Mouse (Mus musculus): ENCODE measurements at regions not wholly inside any gene's neighbourhood (a gene's known extent, or its start where the extent isn't known, plus 50 kb on each side); places are given as distances from the start of the nearest gene placed in this dataset.

DNA sequence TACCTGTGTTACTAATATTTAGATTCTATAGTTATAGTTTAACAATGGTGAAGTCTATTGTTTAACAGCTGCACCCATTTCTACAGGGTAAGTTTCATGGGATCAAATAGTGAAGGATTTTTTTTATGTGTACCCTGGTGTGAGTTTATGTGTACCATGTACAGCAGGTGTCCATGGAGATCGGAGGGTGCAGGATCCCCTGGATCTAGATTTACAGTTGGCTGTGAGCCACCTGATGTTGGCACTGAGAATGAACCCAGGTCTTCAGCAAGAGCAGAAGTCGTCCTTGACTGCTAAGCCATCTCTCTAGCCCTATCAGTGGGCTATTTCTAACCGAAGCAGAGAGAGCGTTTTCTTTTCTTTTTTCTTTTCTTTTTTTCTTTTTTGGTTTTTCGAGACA, 162.4 kb upstream of the Lef1 start:
- Histone ChIP-seq H3K9ac (no peak overlapping the region), H3K27me3 (no peaks in the 10 kb centered on the region), H3K9me3 (no peaks in the 10 kb centered on the region), H3K27ac (no peak overlapping the region), H3K4me3 (no peak overlapping the region), H3K4me2 (no peak overlapping the region), H3K4me1 (peaks cover 24% of the 10 kb centered on the region), H3K36me3 (no peaks in the 10 kb centered on the region)
- ATAC-seq (ENCODE audit: insufficient number of reproducible peaks, insufficient read depth, low FRiP score, low TSS enrichment, low read depth), result no peak
- 88% methylated on average over 5 of the region's 5 CpGs for WGBS

GRCm38 (mm10) chr3:130947277-130947606, 163.0 kb upstream of the Lef1 start:
- Histone ChIP-seq H3K4me3 (no peak overlapping the region), H3K4me1 (peaks cover 27% of the 10 kb centered on the region), H3K9ac (no peak overlapping the region), H3K27me3 (no peaks in the 10 kb centered on the region), H3K9me3 (no peaks in the 10 kb centered on the region), H3K36me3 (no peaks in the 10 kb centered on the region), H3K27ac (no peak overlapping the region), H3K4me2 (no peak overlapping the region)
- WGBS, result 74% methylated on average over 4 of the region's 4 CpGs
- ATAC-seq (ENCODE audit: insufficient number of reproducible peaks, insufficient read depth, low FRiP score, low TSS enrichment, low read depth), result no peak

- H3K9me3 ChIP-seq, result no peaks in the 10 kb centered on the region
- H3K36me3 ChIP-seq, result no peaks in the 10 kb centered on the region
- WGBS, result 54% methylated on average over 14 of the region's 14 CpGs
- H3K27me3 ChIP-seq, result no peaks in the 10 kb centered on the region
- H3K9ac ChIP-seq, result no peak overlapping the region
- ATAC-seq (ENCODE audit: insufficient number of reproducible peaks, insufficient read depth, low FRiP score, low TSS enrichment, low read depth), result no peak
- H3K4me2 ChIP-seq, result peak overlapping the region; percentile 63
- H3K27ac ChIP-seq, result peak overlapping the region; percentile 82
- H3K4me1 ChIP-seq, result peaks cover 29% of the 10 kb centered on the region
- peak overlapping the region; percentile 34 for H3K4me3 ChIP-seq
These were observed 163.5 kb upstream of the Lef1 start for GRCm38 (mm10) chr3:130946576-130947276.

DNA sequence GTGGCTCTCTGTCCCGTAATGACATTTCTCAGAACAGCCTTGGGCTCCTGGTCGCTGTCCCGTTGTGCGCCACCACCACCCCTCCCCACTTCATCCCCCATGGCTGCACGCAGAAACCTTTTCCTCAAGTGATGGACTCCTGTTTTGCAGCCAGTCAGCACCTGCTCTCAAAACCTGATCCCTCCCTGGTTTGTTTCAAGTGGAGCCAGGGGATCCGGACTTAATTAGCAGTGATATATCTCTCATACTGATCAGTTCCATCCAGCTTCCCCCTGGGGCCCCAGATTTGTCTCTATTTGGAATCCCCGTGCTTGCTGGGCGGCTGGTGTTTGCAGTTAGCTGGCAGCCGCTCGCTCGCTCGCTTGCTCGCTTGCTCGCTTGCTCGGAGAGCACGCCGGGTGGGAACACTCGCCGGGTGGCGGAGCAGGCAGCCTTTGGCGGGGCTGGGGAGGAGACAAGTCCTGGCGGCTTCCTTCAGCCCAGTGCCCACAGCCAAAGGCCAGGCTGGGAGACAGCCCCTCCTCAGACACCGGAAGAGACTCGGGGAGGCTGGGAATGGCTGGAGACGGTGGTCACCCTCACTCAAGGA, 164.3 kb upstream of the Lef1 start:
- peak overlapping the region; percentile 82 for H3K27ac ChIP-seq
- H3K4me3 ChIP-seq, result peak overlapping the region; percentile 34
- WGBS, result under 1% methylated on average over 25 of the region's 25 CpGs
- H3K27me3 ChIP-seq, result no peaks in the 10 kb centered on the region
- 0 out of 2 replicates have a peak, but pooled peaks have one; percentile 56 for ATAC-seq (ENCODE audit: insufficient number of reproducible peaks, insufficient read depth, low FRiP score, low TSS enrichment, low read depth)
- no peaks in the 10 kb centered on the region for H3K9me3 ChIP-seq
- peak overlapping the region; percentile 63 for H3K4me2 ChIP-seq
- H3K4me1 ChIP-seq, result peaks cover 29% of the 10 kb centered on the region
- peak overlapping the region; percentile 64 for H3K9ac ChIP-seq
- H3K36me3 ChIP-seq, result no peaks in the 10 kb centered on the region

GRCm38 (mm10) chr3:130945396-130945795, 164.9 kb upstream of the Lef1 start:
- Histone ChIP-seq H3K4me2 (peak overlapping the region; percentile 63), H3K27ac (0 out of 2 replicates have a peak overlapping the region, but pooled peaks have one; percentile 82), H3K9ac (no peak overlapping the region), H3K36me3 (no peaks in the 10 kb centered on the region), H3K4me3 (no peak overlapping the region), H3K27me3 (no peaks in the 10 kb centered on the region), H3K4me1 (peaks cover 29% of the 10 kb centered on the region), H3K9me3 (no peaks in the 10 kb centered on the region)
- no peak for ATAC-seq (ENCODE audit: insufficient number of reproducible peaks, insufficient read depth, low FRiP score, low TSS enrichment, low read depth)
- WGBS, result 9% methylated on average over 7 of the region's 7 CpGs

- no peak for ATAC-seq (ENCODE audit: insufficient number of reproducible peaks, insufficient read depth, low FRiP score, low TSS enrichment, low read depth)
- H3K4me1 ChIP-seq, result peaks cover 29% of the 10 kb centered on the region
- 95% methylated on average over 6 of the region's 6 CpGs for WGBS
- H3K4me2 ChIP-seq, result no peak overlapping the region
- no peak overlapping the region for H3K9ac ChIP-seq
- no peaks in the 10 kb centered on the region for H3K36me3 ChIP-seq
- no peaks in the 10 kb centered on the region for H3K27me3 ChIP-seq
- H3K4me3 ChIP-seq, result no peak overlapping the region
- no peak overlapping the region for H3K27ac ChIP-seq
- no peaks in the 10 kb centered on the region for H3K9me3 ChIP-seq
These were observed 166.0 kb upstream of the Lef1 start for GRCm38 (mm10) chr3:130944241-130944640.

DNA sequence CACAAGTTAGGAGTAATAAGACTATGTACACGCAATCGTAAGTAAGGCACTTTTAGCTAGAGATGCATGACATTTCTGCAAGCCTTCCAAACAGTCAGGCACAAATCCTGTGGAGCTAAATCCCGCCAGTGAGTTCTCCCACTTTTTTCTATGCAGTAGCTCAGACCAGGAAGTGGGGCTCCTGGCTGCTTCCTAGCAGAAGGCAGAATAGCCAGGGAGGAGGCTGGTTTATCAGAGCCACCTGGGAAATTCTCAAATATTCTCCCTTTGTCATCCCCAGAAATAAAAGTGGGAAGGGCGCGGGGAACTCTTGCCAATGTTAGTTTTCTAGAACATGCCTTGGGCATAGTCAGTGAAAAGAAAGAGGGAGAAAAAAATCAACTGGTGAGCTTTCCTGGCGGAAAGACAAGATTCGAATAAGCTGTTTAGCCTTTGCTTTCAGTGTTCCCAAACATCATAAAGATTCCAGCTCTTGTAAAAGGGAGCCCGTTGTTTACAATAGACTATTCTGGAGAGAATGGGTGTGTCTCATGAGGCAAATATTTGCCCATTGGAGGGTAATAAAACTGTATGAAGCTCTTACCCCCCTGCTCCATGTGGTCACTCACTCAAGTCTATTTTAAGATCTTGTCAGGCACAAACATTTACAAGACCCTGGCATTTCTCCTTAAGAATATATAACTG, 167.2 kb upstream of the Lef1 start:
- no peak overlapping the region for H3K4me3 ChIP-seq
- H3K27me3 ChIP-seq, result no peaks in the 10 kb centered on the region
- 61% methylated on average over 8 of the region's 8 CpGs for WGBS
- peaks cover 29% of the 10 kb centered on the region for H3K4me1 ChIP-seq
- no peak for ATAC-seq (ENCODE audit: insufficient number of reproducible peaks, insufficient read depth, low FRiP score, low TSS enrichment, low read depth)
- H3K27ac ChIP-seq, result peak overlapping the region; percentile 55; the same call in 1 of the 2 replicates
- no peaks in the 10 kb centered on the region for H3K36me3 ChIP-seq
- no peak overlapping the region for H3K4me2 ChIP-seq
- H3K9ac ChIP-seq, result no peak overlapping the region
- H3K9me3 ChIP-seq, result no peaks in the 10 kb centered on the region

- WGBS, result 85% methylated on average over 5 of the region's 5 CpGs
- ATAC-seq (ENCODE audit: insufficient number of reproducible peaks, insufficient read depth, low FRiP score, low TSS enrichment, low read depth), result no peak
- no peak overlapping the region for H3K27ac ChIP-seq
- no peaks in the 10 kb centered on the region for H3K9me3 ChIP-seq
- no peak overlapping the region for H3K4me2 ChIP-seq
- H3K36me3 ChIP-seq, result no peaks in the 10 kb centered on the region
- no peak overlapping the region for H3K4me3 ChIP-seq
- peaks cover 26% of the 10 kb centered on the region for H3K4me1 ChIP-seq
- no peaks in the 10 kb centered on the region for H3K27me3 ChIP-seq
- no peak overlapping the region for H3K9ac ChIP-seq
These were observed 169.9 kb upstream of the Lef1 start for GRCm38 (mm10) chr3:130940302-130940867.

DNA sequence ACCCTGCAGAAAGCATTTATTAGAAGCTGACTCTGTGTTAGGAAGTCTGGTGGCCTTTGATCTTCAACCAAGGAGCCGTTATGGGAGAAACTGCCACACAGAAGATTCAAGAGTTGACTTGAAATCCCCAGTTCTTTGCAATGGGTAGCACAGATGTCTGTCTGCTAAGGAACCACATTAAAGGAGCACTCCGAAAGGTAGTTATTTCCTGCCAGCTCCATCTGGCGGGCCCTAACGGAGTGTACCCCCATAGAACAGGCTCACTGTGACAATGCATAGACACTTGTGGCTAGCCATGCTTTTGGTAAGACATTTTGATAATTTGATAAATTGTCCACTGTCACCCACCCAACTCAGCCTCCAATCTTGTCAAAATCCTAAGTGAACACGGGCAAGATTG, 173.3 kb upstream of the Lef1 start:
- no peak overlapping the region for H3K9ac ChIP-seq
- no peaks in the 10 kb centered on the region for H3K36me3 ChIP-seq
- H3K9me3 ChIP-seq, result no peaks in the 10 kb centered on the region
- WGBS, result 45% methylated on average over 5 of the region's 5 CpGs
- no peaks in the 10 kb centered on the region for H3K27me3 ChIP-seq
- no peak overlapping the region for H3K27ac ChIP-seq
- ATAC-seq (ENCODE audit: insufficient number of reproducible peaks, insufficient read depth, low FRiP score, low TSS enrichment, low read depth), result no peak
- H3K4me3 ChIP-seq, result no peak overlapping the region
- H3K4me2 ChIP-seq, result no peak overlapping the region
- peaks cover 28% of the 10 kb centered on the region for H3K4me1 ChIP-seq

DNA sequence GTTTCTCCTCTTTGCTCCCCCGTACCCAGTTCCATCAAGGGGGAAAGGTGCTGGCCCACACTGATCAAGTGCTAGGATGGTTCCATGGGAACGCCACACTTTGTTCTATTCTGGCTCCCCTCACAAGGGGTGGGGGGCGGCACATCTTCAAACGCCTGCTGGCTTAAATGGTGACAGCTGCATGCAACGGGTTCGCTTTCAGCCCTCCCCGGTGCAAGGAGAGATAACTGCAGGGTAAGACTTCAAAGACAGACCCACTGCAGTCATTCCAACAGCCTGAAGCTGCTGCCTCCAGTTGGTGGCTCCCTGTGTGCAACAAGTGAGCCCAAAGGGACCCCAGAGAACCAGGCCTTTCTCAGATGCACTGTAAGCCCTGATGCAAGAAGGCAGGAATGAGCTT, 173.9 kb upstream of the Lef1 start:
- peaks cover 28% of the 10 kb centered on the region for H3K4me1 ChIP-seq
- no peaks in the 10 kb centered on the region for H3K9me3 ChIP-seq
- no peak for ATAC-seq (ENCODE audit: insufficient number of reproducible peaks, insufficient read depth, low FRiP score, low TSS enrichment, low read depth)
- no peak overlapping the region for H3K4me3 ChIP-seq
- no peaks in the 10 kb centered on the region for H3K36me3 ChIP-seq
- 20% methylated on average over 7 of the region's 7 CpGs for WGBS
- H3K27ac ChIP-seq, result peak overlapping the region; percentile 53; the same call in 1 of the 2 replicates
- no peak overlapping the region for H3K4me2 ChIP-seq
- no peaks in the 10 kb centered on the region for H3K27me3 ChIP-seq
- H3K9ac ChIP-seq, result no peak overlapping the region

DNA sequence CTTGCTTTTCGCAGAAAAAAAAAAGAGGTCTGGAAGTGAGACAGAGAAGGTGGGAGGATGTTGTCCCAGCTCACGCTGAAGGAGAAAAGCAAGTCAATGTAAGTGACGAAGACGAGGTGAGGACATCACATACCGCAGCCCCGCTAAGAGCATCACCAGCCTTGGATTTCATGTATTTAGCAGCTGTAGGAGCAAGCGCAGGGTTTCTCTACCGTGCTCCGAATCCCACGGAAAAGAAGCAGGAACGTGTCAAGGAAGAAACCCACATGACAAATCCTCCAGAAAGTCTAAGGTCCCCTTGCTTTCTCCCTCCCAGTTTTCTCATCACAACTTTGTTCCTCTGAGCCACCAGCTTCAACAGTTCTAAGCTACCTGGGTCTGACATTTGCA, 174.3 kb upstream of the Lef1 start:
- Histone ChIP-seq H3K9me3 (no peaks in the 10 kb centered on the region), H3K27ac (peak overlapping the region; percentile 53), H3K4me1 (peaks cover 28% of the 10 kb centered on the region), H3K4me3 (no peak overlapping the region), H3K36me3 (no peaks in the 10 kb centered on the region), H3K9ac (no peak overlapping the region), H3K4me2 (no peak overlapping the region), H3K27me3 (no peaks in the 10 kb centered on the region)
- WGBS, result 70% methylated on average over 11 of the region's 11 CpGs
- no peak for ATAC-seq (ENCODE audit: insufficient number of reproducible peaks, insufficient read depth, low FRiP score, low TSS enrichment, low read depth)

Measured in embryonic facial prominence, embryonic 13.5 days (tissue).